Mouse (Mus musculus) testis, adult 2 months (tissue): ENCODE results near the gene Tbxas1. TPM values are rescaled to one million over a fixed set of nuclear protein-coding genes. Genes with fewer than 3 reads are reported as not detected.

Experiments used
- H3K27ac ChIP-seq: fragments of 200-500 bp; 2 replicates; pipeline ENCODE4 v1.5.1; 2012; ENCODE audit warnings: low read depth, low read length; ENCODE audit not compliant: control insufficient read depth, insufficient read depth
- H3K27me3 ChIP-seq: fragments of 200-500 bp; 2 replicates; pipeline ENCODE4 v1.6.1; 2012; ENCODE audit warnings: mild to moderate bottlenecking, low read length, moderate library complexity; ENCODE audit not compliant: control insufficient read depth, insufficient read depth
- H3K36me3 ChIP-seq: fragments of 200-500 bp; 2 replicates; pipeline ENCODE4 v1.6.1; 2012; ENCODE audit warnings: mild to moderate bottlenecking, low read length; ENCODE audit not compliant: control insufficient read depth, insufficient read depth
- H3K4me1 ChIP-seq: fragments of 200-500 bp; 2 replicates; pipeline ENCODE4 v1.6.1; 2012; ENCODE audit warnings: low read length; ENCODE audit not compliant: control insufficient read depth, insufficient read depth
- H3K4me3 ChIP-seq: fragments of 200-500 bp; 2 replicates; pipeline ENCODE4 v1.5.1; 2012; ENCODE audit warnings: low read depth, mild to moderate bottlenecking, low read length, moderate library complexity, mixed read lengths; ENCODE audit not compliant: control insufficient read depth
- CTCF ChIP-seq: fragments of 200-500 bp; IDR thresholded peaks from 2 replicates; pipeline ENCODE4 v1.5.1; 2012; ENCODE audit warnings: low read depth, mild to moderate bottlenecking, inconsistent platforms, low read length, moderate library complexity; ENCODE audit not compliant: control insufficient read depth, insufficient read depth, insufficient replicate concordance
- POLR2A ChIP-seq: fragments of 200-500 bp; IDR thresholded peaks from 2 replicates; pipeline ENCODE4 v1.6.1; 2012; ENCODE audit warnings: low read depth, mild to moderate bottlenecking, inconsistent platforms, low read length, moderate library complexity; ENCODE audit not compliant: control insufficient read depth
- polyA plus RNA-seq: library from polyadenylated mRNA; depleted of rRNA; stranded (reverse); fragments of >200 nt; gene quantifications from 2 replicates; pipeline ENCODE4 v1.2.3, GENCODE M21; 2012

The Tbxas1 gene
- polyA plus RNA-seq, 1 experiment, result 0.16 TPM

GRCm38 (mm10) chr6:39066935-39067578, 191.9 kb downstream of the Tbxas1 start:
- peak overlapping the region; percentile 87 for H3K4me3 ChIP-seq
- H3K27ac ChIP-seq, result peak overlapping the region; percentile 63; the same call in 1 of the 2 replicates
- TF ChIP-seq CTCF (peak; percentile 56; the same call in 1 of the 2 replicates), POLR2A (no peak)
- no peaks in the 10 kb centered on the region for H3K27me3 ChIP-seq
- H3K36me3 ChIP-seq, result no peaks in the 10 kb centered on the region
- no peaks in the 10 kb centered on the region; the same call in 1 of the 2 replicates for H3K4me1 ChIP-seq

GRCm38 (mm10) chr6:39072664-39073063, 197.5 kb downstream of the Tbxas1 start:
- Histone ChIP-seq H3K27me3 (no peaks in the 10 kb centered on the region), H3K4me1 (no peaks in the 10 kb centered on the region), H3K4me3 (no peak overlapping the region), H3K27ac (no peak overlapping the region), H3K36me3 (no peaks in the 10 kb centered on the region)
- TF ChIP-seq POLR2A (no peak), CTCF (no peak)

- TF ChIP-seq CTCF (no peak), POLR2A (no peak)
- H3K27me3 ChIP-seq, result no peaks in the 10 kb centered on the region
Observed at GRCm38 (mm10) chr6:39074186-39074585, 199.0 kb downstream of the Tbxas1 start.

GRCm38 (mm10) chr6:39076498-39076897, 201.3 kb downstream of the Tbxas1 start:
- H3K27me3 ChIP-seq, result no peaks in the 10 kb centered on the region
- H3K27ac ChIP-seq, result no peak overlapping the region
- H3K4me3 ChIP-seq, result no peak overlapping the region
- TF ChIP-seq POLR2A (no peak), CTCF (no peak)
- no peaks in the 10 kb centered on the region for H3K4me1 ChIP-seq
- no peaks in the 10 kb centered on the region for H3K36me3 ChIP-seq

More at GRCm38 (mm10) chr6:39074186-39074585, 199.0 kb downstream of the Tbxas1 start:
- H3K27ac ChIP-seq, result no peak overlapping the region
- H3K36me3 ChIP-seq, result no peaks in the 10 kb centered on the region
- no peaks in the 10 kb centered on the region for H3K4me1 ChIP-seq
- no peak overlapping the region for H3K4me3 ChIP-seq

GRCm38 (mm10) chr6:39104631-39105030, 229.4 kb downstream of the Tbxas1 start:
- H3K27ac ChIP-seq, result no peak overlapping the region
- H3K36me3 ChIP-seq, result no peaks in the 10 kb centered on the region
- no peaks in the 10 kb centered on the region for H3K27me3 ChIP-seq
- H3K4me1 ChIP-seq, result no peaks in the 10 kb centered on the region
- H3K4me3 ChIP-seq, result no peak overlapping the region
- TF ChIP-seq POLR2A, result no peak
- TF ChIP-seq CTCF, result no peak

GRCm38 (mm10) chr6:39106812-39107211, 231.6 kb downstream of the Tbxas1 start:
- Histone ChIP-seq H3K27ac (no peak overlapping the region), H3K4me1 (no peaks in the 10 kb centered on the region), H3K36me3 (no peaks in the 10 kb centered on the region), H3K27me3 (no peaks in the 10 kb centered on the region), H3K4me3 (no peak overlapping the region)
- no peak for TF ChIP-seq CTCF
- TF ChIP-seq POLR2A, result no peak

- H3K36me3 ChIP-seq, result no peaks in the 10 kb centered on the region; the same call in 1 of the 2 replicates
- peaks cover 8% of the 10 kb centered on the region for H3K4me1 ChIP-seq
- H3K4me3 ChIP-seq, result no peak overlapping the region
- no peaks in the 10 kb centered on the region for H3K27me3 ChIP-seq
- H3K27ac ChIP-seq, result no peak overlapping the region
- TF ChIP-seq CTCF (no peak), POLR2A (no peak)
Observed at GRCm38 (mm10) chr6:39112701-39113100, 237.5 kb downstream of the Tbxas1 start.
